22 mouse cellular contexts compared by ENCODE assay signal in genomic region chr3:8743650-8744049, GRCm38 (mm10).
DNase-seq lines count a peak whose midpoint lies in the region; ATAC-seq and TF ChIP-seq lines count a peak whose summit lies in the region.
"Had no signal": no experiment of that assay in that cellular context is flagged by ENCODE, and none has a peak within 500 bp of the region (broad histone marks: within the 10 kb centered on the region; RNA-seq: fewer than 3 reads in every experiment).

No protein-coding gene starts in this region.

- TF ChIP-seq POLR2A in testis, adult 2 months (IDR thresholded peaks at IDR 0.05; ENCODE audit: control insufficient read depth, low read depth, low read length), result no peak

- ATAC-seq in forebrain, embryonic 11.5 days (replicated peaks; ENCODE audit: low FRiP score), result no peak
- ATAC-seq in forebrain, embryonic 14.5 days, result no peak
- no peak for ATAC-seq in heart, embryonic 13.5 days (ENCODE audit: extremely low read depth, insufficient number of reproducible peaks, low FRiP score, low TSS enrichment)
- ATAC-seq: forebrain, embryonic 15.5 days had no signal

- no peak overlapping the region for H3K9ac ChIP-seq in forebrain, embryonic 11.5 days (ENCODE audit: low read length)
- H3K9ac ChIP-seq in forebrain, embryonic 14.5 days (ENCODE audit: low read length), result no peak overlapping the region
- no peak overlapping the region for H3K9ac ChIP-seq in heart, embryonic 13.5 days
- H3K9ac ChIP-seq: embryonic facial prominence, embryonic 13.5 days; embryonic facial prominence, embryonic 15.5 days; forebrain, embryonic 15.5 days had no signal

- H3K4me1 ChIP-seq in forebrain, embryonic 11.5 days (replicated peaks; ENCODE audit: control insufficient read depth, insufficient read depth, low read length), result no peaks in the 10 kb centered on the region
- no peaks in the 10 kb centered on the region for H3K4me1 ChIP-seq in forebrain, embryonic 14.5 days (ENCODE audit: control insufficient read depth, insufficient read depth, low read length)
- H3K4me1 ChIP-seq in heart, embryonic 13.5 days, result peaks cover 39% of the 10 kb centered on the region
- H3K4me1 ChIP-seq in testis, adult 2 months (ENCODE audit: control insufficient read depth, insufficient read depth, low read length), result peaks cover 11% of the 10 kb centered on the region
- H3K4me1 ChIP-seq: embryonic facial prominence, embryonic 13.5 days; embryonic facial prominence, embryonic 15.5 days; forebrain, embryonic 10.5 days; forebrain, embryonic 15.5 days had no signal

- WGBS in forebrain, embryonic 11.5 days, result 84% methylated on average over 7 of the region's 7 CpGs
- WGBS in forebrain, embryonic 14.5 days, result 72% methylated on average over 7 of the region's 7 CpGs
- WGBS in heart, embryonic 13.5 days, result 69% methylated on average over 7 of the region's 7 CpGs

- no peaks in the 10 kb centered on the region for H3K9me3 ChIP-seq in forebrain, embryonic 11.5 days (ENCODE audit: control insufficient read depth, low read length)
- no peaks in the 10 kb centered on the region for H3K9me3 ChIP-seq in forebrain, embryonic 14.5 days (replicated peaks; ENCODE audit: control insufficient read depth, low read length)
- no peaks in the 10 kb centered on the region for H3K9me3 ChIP-seq in heart, embryonic 13.5 days
- H3K9me3 ChIP-seq: embryonic facial prominence, embryonic 13.5 days; embryonic facial prominence, embryonic 15.5 days; forebrain, embryonic 10.5 days; forebrain, embryonic 15.5 days had no signal

- intact Hi-C loops in heart, postnatal 25 days (cut with DNase I), result no loop called here

- H3K27ac ChIP-seq in forebrain, embryonic 11.5 days (ENCODE audit: low read depth, low read length), result no peak overlapping the region
- H3K27ac ChIP-seq in forebrain, embryonic 14.5 days (ENCODE audit: low read depth, low read length), result no peak overlapping the region
- H3K27ac ChIP-seq in heart, embryonic 13.5 days (replicated peaks), result 0 out of 2 replicates have a peak overlapping the region, but pooled peaks have one; percentile 12
- peak overlapping the region; percentile 27 for H3K27ac ChIP-seq in testis, adult 2 months (ENCODE audit: control insufficient read depth, insufficient read depth, low read depth, low read length)
- H3K27ac ChIP-seq: embryonic facial prominence, embryonic 13.5 days; embryonic facial prominence, embryonic 15.5 days; forebrain, embryonic 10.5 days; forebrain, embryonic 15.5 days had no signal

- H3K4me2 ChIP-seq in forebrain, embryonic 11.5 days (ENCODE audit: low read depth, low read length, severe bottlenecking), result no peak overlapping the region
- H3K4me2 ChIP-seq in forebrain, embryonic 14.5 days (ENCODE audit: low read length), result no peak overlapping the region
- H3K4me2 ChIP-seq in heart, embryonic 13.5 days, result no peak overlapping the region
- H3K4me2 ChIP-seq: embryonic facial prominence, embryonic 13.5 days; embryonic facial prominence, embryonic 15.5 days; forebrain, embryonic 15.5 days had no signal

- DNase-seq in forebrain, embryonic 11.5 days (ENCODE audit: low spot score), result peak; percentile 27
- no peak for DNase-seq in forebrain, embryonic 14.5 days (ENCODE audit: low spot score)
- DNase-seq in heart, adult 11 months, result peak; percentile 66
- DNase-seq in heart, postnatal 25 days (ENCODE audit: low spot score), result no peak
- no peak for DNase-seq in heart, adult 8-10 months (ENCODE audit: low spot score)
- no peak for DNase-seq in testis, postnatal 10 days (ENCODE audit: low spot score)
- DNase-seq: adrenal gland, adult 2 months; adrenal gland, postnatal 10 days; adrenal gland, postnatal 25 days; cerebellum, adult 11 months; cerebellum, adult 2 months; cerebellum, adult 9-10 months; cerebellum, postnatal 14 days; cerebellum, postnatal 36 days; embryo, embryonic 11 days had no signal

- no peak overlapping the region for H3K4me3 ChIP-seq in forebrain, embryonic 11.5 days (ENCODE audit: low read depth, low read length)
- H3K4me3 ChIP-seq in forebrain, embryonic 14.5 days (ENCODE audit: low read depth, low read length), result no peak overlapping the region
- H3K4me3 ChIP-seq in heart, embryonic 13.5 days, result no peak overlapping the region
- peak overlapping the region; percentile 69 for H3K4me3 ChIP-seq in testis, adult 2 months (ENCODE audit: control insufficient read depth, low read depth, low read length)
- H3K4me3 ChIP-seq: embryonic facial prominence, embryonic 13.5 days; embryonic facial prominence, embryonic 15.5 days; erythroblast, embryonic 14.5 days; forebrain, embryonic 10.5 days; forebrain, embryonic 15.5 days had no signal

- no peak for TF ChIP-seq CTCF in testis, adult 2 months (IDR thresholded peaks at IDR 0.05; ENCODE audit: control insufficient read depth, insufficient read depth, insufficient replicate concordance, low read depth, low read length)

- H3K36me3 ChIP-seq in forebrain, embryonic 11.5 days (ENCODE audit: control insufficient read depth, insufficient read depth, low read length), result no peaks in the 10 kb centered on the region
- H3K36me3 ChIP-seq in forebrain, embryonic 14.5 days (ENCODE audit: control insufficient read depth, insufficient read depth, low read length), result no peaks in the 10 kb centered on the region
- no peaks in the 10 kb centered on the region for H3K36me3 ChIP-seq in heart, embryonic 13.5 days
- H3K36me3 ChIP-seq in testis, adult 2 months (ENCODE audit: control insufficient read depth, insufficient read depth, low read length), result no peaks in the 10 kb centered on the region
- H3K36me3 ChIP-seq: embryonic facial prominence, embryonic 13.5 days; embryonic facial prominence, embryonic 15.5 days; forebrain, embryonic 10.5 days; forebrain, embryonic 15.5 days had no signal

- H3K27me3 ChIP-seq in forebrain, embryonic 11.5 days (ENCODE audit: control insufficient read depth, insufficient read depth, low read length), result no peaks in the 10 kb centered on the region
- no peaks in the 10 kb centered on the region for H3K27me3 ChIP-seq in forebrain, embryonic 14.5 days (replicated peaks; ENCODE audit: control insufficient read depth, insufficient read depth, low read length)
- no peaks in the 10 kb centered on the region for H3K27me3 ChIP-seq in heart, embryonic 13.5 days (replicated peaks)
- H3K27me3 ChIP-seq in testis, adult 2 months (ENCODE audit: control insufficient read depth, insufficient read depth, low read length), result no peaks in the 10 kb centered on the region
- H3K27me3 ChIP-seq: embryonic facial prominence, embryonic 13.5 days; embryonic facial prominence, embryonic 15.5 days; forebrain, embryonic 15.5 days had no signal

Comparison
In these comparisons a context has a peak if more than half of its experiments do, and no peak if none do; other contexts are left out.
1. DNase-seq: peak in forebrain, embryonic 11.5 days (single experiment) and heart, adult 11 months (single experiment); none in forebrain, embryonic 14.5 days (single experiment), heart, postnatal 25 days (single experiment), heart, adult 8-10 months (single experiment) and testis, postnatal 10 days (single experiment).
2. H3K27ac ChIP-seq: peak in heart, embryonic 13.5 days (single experiment) and testis, adult 2 months (single experiment); none in forebrain, embryonic 11.5 days (single experiment) and forebrain, embryonic 14.5 days (single experiment).